Mouse (Mus musculus) frontal cortex, postnatal 25 days (tissue): Measurements from ENCODE around the gene Gabrb2.
A peak's percentile ranks its signal among the peaks of the same experiment; 100 is the strongest.

Experiments used
- DNase-seq, 2 experiments: peaks; one replicate each; pipeline ENCODE4 v3.0.0; 2022; ENCODE audit warnings: low spot score in 2 of 2

Gabrb2 gene

DNA sequence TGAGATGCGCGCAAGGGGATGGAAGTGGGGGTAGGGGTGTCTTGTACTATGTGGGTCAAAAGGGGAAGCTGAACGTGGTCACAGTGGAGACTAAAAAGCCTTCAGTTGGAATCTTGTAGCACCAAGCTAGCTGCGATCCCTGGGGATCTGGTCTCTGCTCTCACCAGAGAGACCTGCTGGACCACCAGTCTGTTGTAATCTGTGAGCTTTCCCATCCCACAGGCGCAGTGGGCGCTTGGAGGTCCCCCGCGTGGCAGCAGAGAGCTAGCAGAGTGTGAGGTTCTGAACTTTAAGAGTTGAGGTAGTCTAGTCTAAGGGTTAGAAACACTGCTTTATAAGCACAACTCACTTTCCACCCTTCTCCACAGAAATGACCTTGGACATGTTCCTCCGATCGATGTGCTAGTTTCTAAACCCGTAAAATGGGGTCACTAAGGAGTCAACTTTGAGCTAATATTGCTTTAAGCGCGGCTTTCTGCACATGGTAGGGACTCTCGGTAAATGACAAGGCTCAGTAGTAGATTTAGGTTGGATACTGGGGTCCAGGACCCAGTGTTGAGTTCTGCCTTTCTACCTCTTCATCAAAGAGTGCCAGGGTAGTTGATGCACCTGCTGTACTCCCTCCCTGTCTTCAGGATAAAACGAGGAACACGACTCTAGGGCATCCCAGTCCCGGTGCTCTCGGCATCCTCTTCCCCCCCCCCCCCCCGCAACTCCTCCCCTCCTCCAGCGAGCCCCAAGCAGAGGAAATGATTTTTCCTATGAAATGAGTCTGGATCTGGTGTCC is at the start of gene Gabrb2:
Gene Gabrb2, plus strand, starts transcription at position 762 of the 787 bp plus-strand sequence.
- DNase-seq, result no peak

DNA sequence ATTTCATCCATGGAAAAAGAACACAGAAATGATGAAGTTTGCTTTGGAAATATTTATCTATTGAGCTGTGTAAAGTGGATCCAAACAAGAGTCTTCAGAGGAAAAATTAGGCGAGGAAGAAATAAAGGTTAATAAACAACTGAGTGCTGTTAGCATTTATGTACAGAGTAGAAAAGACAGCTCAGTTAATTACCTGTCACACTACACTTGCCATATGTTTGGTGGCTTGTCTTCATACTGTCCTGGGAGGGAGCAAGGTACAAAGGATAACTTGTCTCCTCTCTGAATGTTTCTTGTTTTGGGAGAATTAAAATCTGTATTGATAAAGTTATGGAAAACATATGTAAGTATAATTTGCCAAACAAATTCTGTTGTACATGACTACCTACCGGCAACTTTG is 40.6 kb upstream of the Gabrb2 start:
- no peak for DNase-seq

DNA sequence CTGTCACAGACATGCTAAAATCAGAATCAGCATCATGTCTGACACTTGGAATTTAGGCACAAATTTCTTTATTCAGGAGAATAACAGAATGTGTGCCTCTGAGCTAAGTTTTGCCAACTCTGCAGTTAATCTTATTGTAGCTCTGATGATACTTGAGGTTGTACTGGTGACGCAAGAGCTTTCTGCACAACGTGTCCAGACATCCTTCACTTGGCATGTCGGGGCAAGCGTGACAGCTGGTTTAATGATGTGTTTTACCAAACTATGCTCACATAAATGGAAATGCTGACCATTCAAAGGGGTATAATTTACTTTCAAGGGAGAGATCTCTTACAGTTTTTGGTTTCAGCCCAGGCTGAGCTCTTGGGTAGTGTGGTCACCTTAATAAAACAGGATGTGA is 33.1 kb upstream of the Gabrb2 start:
- no peak for DNase-seq

DNA sequence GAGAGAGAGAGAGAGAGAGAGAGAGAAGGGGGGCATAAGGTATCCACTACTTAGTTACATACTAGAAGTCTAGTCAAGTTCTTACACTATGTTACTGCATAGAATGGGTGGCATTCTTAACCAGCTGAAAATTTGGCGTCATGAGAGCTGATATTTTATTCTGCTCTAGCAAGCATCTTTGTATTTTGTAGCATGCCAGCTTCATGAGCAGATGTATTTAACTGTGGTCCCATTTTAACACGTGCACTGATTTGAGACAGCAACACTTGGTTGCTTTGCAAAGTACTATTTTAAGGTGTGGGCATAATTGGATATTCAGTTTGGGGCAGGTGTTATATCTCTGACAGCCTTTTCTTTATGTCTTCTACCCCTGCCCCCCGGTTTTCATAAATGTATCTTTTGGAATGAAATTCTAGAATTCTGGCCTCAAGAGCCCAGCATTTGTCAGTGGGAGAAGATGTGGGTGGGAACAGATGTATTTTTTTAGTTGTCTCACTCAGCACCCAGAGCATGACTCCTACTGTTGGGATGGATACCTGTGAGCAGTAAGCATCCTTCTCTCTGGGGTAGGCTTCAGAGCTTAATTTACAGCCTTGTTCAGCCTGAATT is 28.8 kb upstream of the Gabrb2 start:
- peak in 1 of 2 experiments; percentile 19 for DNase-seq

DNA sequence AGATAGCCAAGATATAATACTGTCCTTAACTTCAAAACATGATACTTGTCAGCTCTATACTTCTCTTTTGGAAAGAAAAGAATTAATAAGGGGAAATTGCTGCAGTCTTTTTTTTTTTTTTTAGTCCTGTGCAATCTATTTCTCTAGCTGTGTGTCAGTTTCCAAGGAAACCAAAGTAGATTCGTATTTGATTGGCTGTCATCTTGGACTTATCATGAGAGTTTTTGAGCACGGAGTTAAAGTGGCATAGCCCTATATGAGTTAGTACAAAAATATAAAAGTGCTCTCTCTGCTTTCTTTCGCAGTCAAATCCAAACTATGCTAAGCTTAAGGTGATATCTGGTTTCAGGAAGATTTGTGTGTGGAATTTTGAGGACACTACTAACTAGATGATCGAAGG is 26.1 kb upstream of the Gabrb2 start:
- no peak for DNase-seq

DNA sequence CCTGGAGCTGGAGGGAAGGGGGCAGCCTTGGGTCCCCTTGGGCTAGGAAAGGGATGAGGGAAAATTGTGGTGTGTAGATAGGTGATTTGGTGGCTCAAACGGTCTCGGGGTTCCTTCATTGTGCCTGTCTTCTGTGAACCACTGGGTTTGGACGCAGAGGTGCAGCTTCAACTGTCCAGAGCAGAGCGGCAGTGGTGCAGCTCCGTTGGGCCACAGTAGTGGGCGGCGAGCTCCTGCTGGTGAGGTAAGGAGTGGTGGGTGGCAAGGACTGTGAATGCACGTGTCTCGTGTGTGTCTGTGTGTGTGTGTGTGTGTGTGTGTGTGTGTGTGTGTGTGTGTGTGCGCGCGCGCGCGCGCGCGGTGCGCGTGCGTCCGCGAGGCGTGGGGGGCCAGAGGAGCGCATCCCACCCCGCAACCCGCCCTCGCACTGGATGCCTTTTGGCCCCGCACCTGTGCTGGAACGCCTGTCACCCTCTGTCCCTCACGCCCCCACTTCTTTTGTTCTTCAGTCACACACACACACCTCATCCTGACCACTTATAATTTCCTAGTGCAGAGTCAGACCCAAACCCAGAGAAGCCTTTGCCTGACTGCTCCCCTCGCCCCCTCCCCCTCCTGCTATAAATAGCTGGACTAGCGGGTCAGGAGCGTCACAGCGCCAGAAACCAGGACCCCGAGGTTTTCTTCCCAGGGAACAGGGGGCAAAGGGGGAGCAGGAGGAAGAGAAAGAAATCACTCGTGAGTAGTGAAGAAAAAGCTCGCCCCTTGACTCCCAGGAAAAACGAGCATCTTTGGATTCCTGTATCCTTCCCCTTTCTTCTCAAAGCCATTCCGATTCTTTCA is 455 bp downstream of the Gabrb2 start:
- DNase-seq, result peak; percentile 51 to 64

DNA sequence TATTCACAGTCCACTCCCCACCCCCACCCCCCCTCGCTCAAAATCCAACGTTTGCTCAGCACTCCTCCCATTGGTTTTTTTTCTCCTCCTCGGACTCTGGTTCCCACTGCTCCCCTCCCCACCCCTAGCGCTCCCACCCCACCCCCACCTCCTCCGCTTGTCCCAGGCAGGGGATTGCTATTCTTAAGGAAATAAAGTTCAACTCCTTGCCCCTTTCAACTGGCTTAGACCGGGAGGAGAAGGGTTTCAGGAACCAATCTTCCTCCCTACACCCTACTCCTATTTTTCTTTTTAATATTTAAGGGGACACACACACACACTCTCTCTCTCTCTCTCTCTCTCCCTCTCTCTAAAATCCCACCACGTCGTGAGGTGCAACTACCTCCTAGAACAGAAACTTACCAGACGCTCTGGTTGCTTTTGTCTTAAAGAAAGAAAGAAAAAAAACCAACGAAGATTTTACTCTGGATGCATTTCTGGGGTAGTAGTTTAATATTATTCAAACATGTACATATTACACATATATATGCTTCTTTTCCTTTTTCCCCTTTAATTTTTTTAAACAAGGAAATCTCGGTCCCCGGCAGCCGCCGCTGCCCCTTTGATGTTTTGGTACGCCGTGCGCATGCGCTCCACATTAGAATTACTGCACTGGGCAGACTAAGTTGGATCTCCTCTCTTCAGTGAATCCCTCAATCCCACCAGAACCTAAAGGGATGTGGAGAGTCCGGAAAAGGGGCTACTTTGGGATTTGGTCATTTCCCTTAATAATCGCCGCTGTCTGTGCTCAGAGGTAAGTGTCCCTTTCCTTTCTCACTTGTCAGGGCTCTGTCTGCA is 1.3 kb downstream of the Gabrb2 start:
- DNase-seq, result peak; percentile 46 to 52

DNA sequence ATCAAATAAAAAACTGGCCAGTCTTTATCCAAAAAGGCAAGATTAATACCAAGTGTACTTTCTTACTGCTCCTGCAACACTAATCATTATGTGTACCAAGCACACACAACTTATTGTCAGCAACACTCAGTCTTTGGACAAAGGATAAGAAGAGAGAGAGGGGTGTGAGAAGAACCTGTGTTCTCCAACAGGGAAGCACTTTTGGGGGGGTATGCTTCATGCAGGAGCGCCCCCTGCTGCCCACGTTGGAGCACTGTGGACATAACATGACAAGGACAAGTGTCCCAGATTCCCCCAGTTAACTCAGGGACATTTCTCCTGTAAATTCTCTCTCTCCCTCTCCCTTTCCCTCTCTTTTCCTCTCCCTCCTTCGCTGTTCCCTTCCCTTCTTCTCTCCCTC is 3.7 kb downstream of the Gabrb2 start:
- DNase-seq, result peak in 1 of 2 experiments; percentile 28

DNA sequence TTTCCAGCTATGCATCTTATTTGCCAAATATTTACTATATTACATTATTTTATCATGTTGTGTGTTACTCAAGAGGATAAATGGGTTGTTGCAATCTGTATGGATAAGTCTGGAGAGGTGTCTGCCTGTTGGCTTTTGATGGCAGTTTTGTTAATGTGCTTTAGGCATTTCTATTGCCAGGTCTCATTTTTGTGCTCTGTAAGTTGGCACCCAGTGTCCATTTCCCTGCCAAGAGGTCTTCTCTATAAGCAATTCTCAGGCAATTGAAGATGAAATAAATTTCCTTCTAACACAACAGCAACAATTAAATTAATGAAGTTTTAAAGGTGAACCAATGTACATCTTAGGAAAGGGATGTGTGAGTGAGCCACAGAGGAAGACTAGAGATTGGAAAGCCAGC is 11.9 kb downstream of the Gabrb2 start:
- no peak for DNase-seq

DNA sequence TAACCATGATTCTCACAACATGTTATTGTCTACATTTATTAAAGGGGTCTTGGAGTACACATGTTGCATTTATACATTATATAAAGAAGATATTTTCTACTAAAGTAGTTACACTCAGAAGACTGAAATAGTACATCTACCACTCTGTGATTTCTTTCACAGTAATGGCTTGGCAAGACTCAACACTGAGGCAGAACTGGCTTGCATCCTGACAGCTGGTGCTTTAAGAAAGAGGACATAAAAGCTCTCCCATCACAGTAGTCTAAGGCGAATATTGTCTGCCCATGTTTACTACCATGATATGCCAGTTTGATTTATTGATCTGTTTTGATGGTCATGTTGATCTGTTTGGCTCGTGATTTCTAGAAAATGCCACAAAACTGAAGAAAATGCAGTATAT is 19.4 kb downstream of the Gabrb2 start:
- DNase-seq, result no peak

DNA sequence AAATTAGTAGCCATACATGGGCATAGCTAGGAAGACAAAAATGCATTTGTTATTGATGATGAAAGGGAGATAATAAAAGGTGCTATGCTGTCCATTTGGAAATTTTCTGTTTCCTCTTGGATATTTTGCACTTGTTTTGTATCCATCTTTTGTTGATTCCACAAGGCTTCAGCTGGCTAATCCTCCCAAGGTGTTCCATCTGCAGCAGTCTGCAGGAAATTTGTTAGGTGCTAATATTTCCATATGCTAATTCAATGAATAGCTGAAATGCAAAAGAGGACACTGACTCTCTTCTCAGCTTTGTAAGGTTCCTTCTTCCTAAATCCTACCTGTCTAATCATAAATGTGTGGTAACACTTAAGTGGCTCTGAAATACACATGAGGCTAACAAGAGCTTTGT is 24.1 kb downstream of the Gabrb2 start:
- no peak for DNase-seq

DNA sequence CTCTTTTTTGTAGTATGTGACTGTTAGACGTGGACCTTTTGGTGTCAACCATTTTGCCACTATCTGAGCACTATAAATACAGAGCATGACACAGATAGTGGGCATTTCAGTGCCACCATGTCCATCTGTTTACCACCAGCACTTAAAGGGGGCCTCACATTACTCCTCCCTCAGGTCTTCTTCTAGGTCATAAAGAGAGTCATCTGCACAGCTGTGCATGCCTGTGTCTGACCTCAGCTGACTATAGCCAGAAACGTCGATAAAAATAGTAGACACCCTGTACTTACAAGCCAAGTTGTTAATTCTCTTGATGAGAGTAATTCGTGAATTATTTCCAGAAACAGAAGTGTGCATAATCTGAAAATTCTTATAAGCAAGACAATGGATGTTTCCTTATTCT is 29.4 kb downstream of the Gabrb2 start:
- no peak for DNase-seq

DNA sequence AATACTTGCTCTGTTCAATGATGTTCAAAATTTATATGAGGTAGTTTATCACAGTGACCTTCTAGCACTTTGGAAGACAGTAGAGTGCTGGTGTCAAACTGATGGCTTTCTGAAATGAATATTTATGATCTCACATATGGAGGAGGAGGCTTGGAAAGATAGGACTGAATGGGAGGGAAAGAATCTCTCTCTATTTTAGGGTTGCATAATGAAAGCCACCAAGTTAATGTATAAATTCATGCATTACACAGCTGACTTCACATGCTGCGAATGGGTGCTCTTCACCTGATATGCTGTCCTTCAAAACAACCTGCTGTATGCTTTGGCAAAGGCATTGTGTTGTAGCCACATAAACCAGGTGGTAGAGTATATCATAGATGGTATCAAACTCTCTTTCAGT is 44.6 kb downstream of the Gabrb2 start:
- no peak for DNase-seq

DNA sequence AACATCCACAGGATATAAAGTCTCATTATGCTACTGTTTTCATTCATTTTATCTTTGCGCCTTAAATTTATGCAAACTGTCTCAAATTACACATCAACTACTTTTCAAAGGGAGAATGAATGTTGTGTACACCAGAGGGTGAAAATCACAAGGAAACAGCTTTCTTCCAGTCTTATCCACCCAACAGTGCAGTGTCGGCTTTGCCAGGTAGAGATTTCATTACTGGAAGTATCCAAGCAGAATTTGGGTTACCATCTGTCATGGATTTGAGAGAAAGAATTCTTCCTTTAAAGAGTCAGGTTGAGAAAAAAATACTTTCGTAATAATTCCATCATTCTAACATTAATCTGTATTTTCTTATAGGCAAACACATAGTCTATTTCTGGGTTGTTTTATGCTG is 48.8 kb downstream of the Gabrb2 start:
- DNase-seq, result no peak

DNA sequence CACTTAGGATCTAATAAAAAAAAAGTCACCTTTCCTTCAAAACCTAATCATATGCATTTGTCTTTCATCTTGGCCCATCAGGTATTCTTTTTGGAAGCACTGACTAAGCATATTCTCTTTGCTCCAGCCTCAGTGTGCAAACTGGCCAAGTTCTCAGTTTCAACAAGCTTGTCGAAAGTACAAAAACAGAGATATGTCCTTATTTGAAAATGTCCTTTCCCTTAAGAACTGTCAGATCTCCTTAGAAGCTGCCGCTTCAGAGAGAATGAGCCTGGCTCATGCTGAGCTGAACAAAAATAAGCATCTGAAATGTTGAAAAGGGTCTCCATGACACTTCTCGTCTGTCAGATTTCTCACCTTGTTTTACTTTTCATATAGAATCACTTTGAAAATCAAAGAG is 55.0 kb downstream of the Gabrb2 start:
- no peak for DNase-seq

DNA sequence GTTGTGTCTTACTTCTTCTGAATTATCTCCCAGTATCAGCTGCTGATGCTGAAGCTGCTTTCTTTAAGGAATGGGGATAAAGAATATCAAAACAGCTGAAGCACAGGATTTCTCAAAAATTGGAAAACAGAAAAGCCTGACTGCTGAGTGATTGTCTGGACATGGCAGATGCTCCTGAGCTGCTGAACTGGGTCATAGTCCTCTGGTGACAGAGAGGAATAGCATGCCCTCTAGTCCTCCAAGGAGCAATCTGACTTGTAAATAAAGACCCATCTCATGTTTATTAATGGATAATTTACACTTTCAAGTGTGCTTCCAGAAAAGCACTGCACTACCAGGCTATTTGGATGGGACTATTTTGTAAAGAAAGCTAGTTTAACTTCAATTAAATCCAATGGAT is 68.1 kb downstream of the Gabrb2 start:
- no peak for DNase-seq

DNA sequence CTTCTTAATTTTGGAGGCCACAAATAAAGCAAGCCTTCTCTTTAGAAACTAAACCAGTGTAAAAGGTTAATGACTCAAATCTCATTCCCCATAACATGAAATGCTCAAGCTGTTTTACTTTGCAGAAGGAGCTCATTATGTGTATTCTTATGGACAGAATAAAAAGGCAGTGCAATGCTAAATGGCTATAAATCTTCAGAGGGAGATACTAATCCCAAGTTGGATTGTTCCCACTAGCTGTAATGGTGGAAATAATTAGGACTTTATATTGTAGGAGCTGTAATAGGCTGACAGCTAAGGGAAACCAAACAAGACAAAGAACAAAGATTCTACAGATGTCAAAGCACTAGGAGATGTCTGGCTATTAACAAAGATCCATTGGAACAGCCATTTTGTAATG is 81.6 kb downstream of the Gabrb2 start:
- DNase-seq, result no peak

DNA sequence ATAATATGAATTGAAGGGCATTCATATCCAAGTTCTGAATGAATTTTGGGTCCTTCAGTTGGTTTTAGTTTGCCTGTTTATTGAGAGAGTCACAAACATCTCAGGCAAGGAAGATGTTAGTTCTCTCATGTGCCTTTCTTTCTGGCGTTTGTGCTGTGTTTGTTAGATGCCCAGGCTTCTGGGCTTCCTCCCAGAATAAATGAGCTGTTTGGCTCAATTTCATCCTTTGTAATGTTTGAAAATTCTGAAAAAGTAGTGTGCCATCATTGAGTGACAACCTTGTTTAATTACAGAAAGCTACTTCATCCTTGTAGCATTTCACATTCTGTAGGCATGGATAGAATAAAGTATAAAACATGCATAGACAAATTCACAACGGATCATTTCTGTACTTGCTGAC is 85.9 kb downstream of the Gabrb2 start:
- no peak for DNase-seq

DNA sequence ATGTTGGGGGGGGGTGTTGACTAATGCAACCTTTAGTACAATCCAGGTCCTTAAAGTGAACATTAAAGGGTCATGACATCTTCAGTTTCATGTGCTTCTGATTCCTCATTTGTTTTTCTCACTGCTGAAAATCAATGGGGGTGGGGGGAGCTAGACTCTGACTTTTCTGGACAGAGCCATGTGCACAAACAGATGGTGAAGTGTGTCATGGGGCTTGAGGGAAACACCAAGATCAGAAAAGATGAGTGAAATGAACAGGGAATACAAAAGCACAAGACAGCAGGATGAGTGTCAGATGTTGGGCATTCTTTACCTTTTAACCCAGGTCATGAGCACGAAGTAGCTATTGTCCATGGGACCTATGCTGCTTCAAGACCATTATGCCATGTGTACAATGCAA is 86.4 kb downstream of the Gabrb2 start:
- no peak for DNase-seq

DNA sequence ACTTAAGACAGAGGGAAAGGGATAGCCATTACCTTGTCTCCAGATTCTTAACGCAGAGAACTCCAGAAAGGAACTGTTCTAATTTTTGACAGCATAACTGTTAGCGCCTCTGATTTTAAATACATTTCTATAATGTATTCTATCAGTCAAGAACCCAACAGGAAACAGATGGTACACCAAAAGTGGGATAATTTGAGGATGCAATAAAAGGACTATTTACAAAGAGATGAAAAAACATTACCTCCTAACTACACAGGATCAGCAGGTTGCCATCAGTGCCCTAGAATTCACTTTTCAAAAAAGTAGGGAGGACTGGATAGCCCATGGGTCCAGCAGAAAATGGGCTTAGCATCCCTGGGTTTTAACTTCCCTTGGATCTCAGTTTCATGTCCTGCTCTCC is 102.4 kb downstream of the Gabrb2 start:
- DNase-seq, result no peak

DNA sequence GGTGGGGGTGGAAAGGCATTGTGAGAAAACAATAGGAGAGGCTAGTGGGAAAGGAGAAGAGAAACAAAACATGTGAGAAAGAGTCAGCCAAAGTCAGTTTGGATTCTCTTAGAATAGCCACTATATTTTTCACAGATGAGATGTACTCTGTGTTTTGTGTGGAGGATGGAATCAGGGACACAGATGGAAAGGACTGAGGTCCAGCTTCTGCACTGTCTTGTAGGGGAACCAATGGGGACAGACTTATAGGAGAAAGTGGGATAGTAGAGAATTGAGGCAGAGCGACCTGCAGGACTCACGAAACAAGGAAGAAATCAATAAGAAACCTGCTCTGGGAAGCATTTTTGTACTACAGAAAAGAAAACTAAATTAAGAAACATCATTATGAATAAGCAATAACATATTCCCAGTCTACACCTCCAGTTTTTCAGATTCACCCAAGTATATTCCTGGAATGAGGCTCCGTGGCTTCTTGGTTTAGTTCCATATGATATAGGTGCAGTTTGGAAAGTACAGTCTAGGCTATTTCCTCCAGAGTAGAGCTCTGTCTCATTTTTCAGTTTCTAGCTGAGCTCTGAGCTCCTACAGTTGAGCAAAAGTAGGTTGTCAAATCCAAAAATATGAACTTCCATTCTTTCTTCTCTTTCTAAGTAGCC is 108.8 kb downstream of the Gabrb2 start:
- DNase-seq, result no peak
